Mouse (Mus musculus) heart, postnatal 4 days (tissue): ENCODE data around the gene Sema4d. TPM values are rescaled to one million over a fixed set of nuclear protein-coding genes. Genes with fewer than 3 reads are reported as not detected.
A peak's percentile ranks its signal among the peaks of the same experiment; 100 is the strongest.
"Not testable (repeated sequence)": the region's sequence is repeated elsewhere in the genome, so short reads cannot be mapped to it uniquely, and the experiment has no call there.

Experiments used
- DNase-seq: peaks from one replicate; pipeline ENCODE4 v3.0.0; 2021
- total RNA-seq, 2 experiments: library from RNA; stranded (reverse); gene quantifications; 2 replicates each; pipeline ENCODE4 v1.2.3; 2021

Sema4d gene
- total RNA-seq: 10 to 100 TPM; 54.7 to 61.4 TPM

DNA sequence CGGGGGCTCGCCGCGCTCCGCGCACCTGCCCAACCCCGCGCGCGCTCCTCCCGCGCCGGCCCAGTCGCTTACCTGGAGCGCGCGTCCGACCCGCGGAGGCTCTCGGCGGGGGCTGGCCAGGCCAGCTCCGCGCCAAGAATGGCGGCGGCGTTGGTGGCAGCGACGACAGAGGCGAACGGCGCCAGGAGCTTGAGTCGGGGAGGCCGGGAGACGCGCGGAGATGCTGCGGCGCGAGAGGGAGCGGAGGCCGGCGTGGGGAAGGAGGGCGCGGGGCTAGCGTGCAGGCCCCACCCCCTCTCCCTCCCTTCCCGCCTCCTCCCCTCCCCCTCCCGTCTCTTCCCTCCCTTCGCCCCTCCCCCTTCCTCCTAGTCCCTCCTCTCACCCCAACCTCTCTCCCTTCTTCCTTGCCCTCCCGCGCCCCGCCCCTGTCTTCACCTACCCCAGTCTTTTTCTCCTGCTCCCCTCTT lies at the start of gene Sema4d:
TSS of gene Sema4d (minus strand) at position 323 of the 467 bp plus-strand sequence.
- DNase-seq: peak; percentile 70

DNA sequence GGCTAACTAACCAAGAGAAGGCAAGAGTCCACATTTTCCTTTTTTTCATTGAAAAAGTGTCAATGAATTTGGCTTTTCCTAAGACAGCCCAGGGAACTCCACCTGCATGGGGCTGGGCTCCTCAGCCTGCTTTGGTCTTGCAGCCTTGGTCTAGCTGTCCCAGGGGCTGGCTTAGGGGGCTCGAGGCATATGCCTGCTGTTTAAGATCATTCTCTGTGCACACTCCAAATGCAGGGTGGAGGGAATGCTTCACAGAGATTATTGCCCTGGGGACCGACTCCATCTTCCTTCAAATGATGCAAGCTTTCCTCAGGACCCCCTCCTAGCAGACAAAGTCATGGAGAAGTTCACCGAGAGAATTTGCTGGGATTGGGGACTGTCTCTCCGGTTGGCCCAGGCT lies 49.8 kb upstream of the Sema4d start:
- DNase-seq: no peak

DNA sequence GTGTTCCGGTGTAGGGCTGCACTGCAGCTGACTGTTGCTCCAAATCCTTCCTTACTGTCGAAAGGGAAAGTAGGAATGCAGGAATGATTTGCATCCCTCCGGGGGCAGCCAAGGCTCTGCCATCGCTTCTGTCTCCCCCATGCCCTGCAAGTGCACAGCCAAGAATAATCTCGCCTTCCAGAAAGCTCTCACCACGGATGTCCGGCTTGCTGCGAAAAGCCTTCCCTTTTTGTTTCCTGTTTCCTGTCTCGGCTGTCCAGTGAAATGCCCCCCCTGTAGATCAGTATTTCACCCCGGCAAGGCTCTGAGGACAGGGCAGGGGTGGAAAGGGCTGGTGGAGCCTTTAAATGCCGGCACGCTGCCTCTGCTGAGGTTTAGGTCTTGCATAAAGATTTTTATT lies 49.2 kb upstream of the Sema4d start:
- DNase-seq: no peak

- DNase-seq: no peak
Measured at GRCm38 (mm10) chr13:51842191-51842590, 48.6 kb upstream of the Sema4d start.

GRCm38 (mm10) chr13:51841541-51842115 lies 48.1 kb upstream of the Sema4d start:
- DNase-seq: no peak

DNA sequence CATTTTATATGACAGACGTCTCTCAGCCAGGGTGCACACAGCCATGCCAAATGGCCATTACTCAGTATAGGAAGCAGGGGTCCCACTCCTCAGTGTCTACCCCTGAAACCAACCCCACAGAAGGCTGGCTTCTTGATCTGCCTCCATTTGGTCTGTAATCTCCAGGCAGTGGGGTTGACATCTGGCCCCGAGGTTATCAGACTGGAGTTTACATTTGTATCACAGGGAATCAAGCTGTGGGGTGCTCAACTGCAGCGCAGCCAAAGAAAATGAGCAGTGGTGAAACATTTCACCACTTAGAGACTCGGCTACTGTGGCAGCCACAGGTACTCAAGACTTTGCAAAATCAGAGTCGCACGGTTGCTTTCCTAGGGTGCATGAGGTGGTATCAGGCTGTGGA lies 47.2 kb upstream of the Sema4d start:
- no peak for DNase-seq

GRCm38 (mm10) chr13:51839250-51840026 lies 45.9 kb upstream of the Sema4d start:
- peak; percentile 56 for DNase-seq

GRCm38 (mm10) chr13:51837402-51837801 lies 43.9 kb upstream of the Sema4d start:
- no peak for DNase-seq

GRCm38 (mm10) chr13:51835208-51835607 lies 41.7 kb upstream of the Sema4d start:
- DNase-seq: not testable (repeated sequence)

DNA sequence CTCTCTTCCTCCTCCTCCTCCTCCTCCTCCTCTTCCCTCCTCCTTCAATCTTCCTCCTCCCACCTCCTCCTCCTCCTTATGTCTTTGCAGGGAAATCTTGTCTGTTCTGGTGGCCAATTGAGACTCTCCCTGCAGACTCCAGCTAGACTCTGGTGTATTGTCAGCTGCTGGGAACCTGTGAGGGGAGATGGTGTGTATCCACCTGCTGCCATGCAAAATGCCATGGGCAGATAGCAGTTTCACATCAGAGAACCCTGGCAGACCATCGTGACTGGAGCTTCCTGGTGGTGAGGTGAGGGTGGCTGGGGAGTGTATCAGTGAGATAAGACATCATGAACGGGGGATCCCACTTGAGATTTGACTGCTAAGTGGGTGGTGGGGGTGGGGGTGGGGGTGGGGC lies 41.0 kb upstream of the Sema4d start:
- no peak for DNase-seq

DNA sequence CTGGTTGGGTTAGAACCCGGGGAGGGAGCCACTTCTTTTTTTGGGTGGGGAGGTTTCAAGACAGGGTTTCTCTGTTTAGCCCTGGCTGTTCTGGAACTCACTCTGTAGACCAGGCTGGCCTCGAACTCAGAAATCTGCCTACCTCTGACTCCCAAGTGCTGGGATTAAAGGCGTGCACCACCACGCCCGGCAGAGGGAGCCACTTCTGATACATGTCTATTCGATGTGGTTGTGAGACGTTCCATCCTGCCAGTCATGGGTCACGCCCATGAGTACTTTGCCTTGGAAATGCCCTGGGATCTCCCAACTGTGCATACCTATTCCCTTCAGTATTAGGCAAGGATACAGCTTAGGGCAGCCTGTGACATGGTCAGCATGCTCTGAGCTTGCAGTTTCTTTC lies 40.5 kb upstream of the Sema4d start:
- DNase-seq: not testable (repeated sequence)

DNA sequence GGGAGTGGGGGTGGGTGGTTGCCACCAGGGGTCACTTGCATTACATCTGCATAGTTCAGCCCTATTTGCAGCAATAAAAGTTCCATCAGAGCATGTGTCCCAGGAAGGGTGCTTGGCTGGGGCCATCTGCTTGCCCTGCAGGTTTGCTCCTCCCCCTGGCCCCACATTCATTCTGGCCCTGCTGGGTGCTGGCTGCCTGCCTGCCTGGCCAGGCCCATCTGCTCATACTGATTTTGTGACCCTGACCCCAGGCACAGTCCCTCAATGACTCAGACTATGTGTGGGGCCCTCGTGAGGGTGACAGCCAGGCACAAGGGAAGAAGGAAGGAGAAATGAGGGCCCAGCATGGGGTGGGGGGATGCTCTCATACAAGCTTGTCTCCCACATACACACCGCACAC lies 40.1 kb upstream of the Sema4d start:
- peak; percentile 39 for DNase-seq

DNA sequence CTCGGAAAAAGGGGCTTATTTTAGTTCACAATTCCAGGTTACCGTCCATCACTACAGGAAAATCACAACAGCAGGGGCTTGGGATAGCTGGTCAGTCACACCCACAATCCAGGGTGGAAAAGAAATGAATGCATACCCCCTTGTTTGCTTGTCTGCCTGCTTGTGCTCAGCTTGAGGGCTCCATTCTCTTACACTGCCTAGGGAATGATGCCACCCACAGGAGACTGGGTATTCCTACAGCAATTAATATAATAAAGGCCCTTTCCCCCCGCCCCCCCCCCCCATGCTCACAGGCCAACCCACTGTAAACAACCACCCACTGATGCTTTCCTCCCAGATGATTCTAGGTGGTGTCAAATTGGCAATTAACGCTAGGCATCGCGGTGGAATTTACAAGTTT lies 38.9 kb upstream of the Sema4d start:
- no peak for DNase-seq

DNA sequence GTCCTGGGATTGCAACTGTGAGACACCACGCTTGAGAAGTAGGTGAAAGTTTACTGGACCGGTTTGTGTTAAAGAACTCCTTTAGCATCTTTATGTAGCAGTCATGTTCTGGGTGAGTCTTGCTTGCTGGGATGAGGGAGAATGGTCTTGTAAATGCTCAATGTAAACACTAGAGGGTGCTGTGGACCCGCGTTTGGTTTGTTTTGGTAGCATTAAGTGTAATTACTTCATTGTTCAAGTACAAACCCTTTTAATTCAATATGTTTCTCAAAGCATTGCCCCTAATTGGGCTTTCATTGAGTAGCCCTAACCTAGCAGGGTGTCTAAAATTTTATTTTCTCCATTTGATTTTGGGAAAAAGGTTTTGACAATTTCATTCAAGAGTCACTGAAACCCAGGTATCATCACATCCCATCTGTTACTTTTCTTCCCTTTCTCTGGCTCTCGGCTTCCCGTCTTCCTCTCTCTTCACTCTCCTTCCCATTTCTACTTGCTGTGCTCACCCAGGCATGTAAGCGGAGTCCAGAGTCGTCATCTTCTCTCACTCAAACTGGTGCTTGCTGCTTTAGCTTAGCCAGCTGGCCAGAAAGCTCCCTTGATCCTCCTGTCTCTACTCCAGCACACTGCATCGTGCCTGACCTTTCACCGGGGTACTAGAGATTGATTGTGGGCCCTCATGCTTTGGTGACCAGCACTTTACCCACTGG lies 37.4 kb upstream of the Sema4d start:
- DNase-seq: peak; percentile 57

DNA sequence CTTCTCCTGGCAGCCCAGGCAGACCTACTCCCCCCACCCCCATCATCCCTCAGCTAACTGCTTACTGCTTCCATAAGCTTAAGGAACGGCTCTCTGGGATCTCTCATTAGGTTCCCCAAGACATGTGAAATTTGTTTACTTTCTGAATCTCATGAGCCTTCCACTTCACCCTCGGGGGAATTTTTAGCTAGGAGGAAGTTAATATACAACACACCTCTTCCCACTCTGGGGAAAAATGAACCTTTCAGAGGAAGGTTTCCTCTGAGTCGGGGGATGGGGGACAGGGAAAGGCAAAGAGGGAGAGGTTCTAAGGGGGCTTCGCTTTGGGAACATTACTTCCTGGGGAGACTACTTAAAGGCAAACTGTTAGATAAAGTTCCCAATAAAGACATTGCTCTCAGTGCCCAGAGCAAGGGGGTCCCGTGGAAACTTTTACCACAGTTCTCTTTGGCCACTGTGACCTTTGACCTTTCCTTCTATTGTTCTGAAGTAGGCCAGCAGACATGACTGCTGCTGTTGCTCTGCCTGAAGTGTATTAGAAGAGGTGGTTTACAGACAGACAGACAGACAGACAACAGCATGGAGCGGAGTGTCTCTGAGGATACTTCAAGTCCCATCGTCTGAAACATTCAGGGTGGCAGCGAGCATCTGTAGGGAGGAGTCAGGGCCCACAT lies 30.4 kb upstream of the Sema4d start:
- no peak for DNase-seq

DNA sequence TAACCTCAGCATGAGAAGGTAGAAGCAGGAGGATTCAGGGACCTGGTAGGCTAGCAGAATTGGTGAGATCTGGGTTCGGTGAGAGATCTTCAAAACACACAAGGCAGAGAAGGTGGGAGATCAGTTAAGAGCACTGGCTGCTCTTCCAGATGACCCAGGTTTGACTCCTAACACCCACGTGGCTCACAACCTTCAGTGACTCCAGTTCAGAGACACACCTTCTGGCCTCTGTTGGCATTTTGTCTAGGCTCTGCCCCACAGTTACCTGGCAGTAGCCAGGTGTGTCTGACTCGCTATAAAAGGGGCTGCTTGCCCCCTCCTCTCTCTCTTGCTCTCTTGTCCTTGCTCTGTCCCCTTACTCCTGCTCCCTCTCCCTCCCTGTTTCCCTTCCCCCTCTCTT lies 28.4 kb upstream of the Sema4d start:
- no peak for DNase-seq

DNA sequence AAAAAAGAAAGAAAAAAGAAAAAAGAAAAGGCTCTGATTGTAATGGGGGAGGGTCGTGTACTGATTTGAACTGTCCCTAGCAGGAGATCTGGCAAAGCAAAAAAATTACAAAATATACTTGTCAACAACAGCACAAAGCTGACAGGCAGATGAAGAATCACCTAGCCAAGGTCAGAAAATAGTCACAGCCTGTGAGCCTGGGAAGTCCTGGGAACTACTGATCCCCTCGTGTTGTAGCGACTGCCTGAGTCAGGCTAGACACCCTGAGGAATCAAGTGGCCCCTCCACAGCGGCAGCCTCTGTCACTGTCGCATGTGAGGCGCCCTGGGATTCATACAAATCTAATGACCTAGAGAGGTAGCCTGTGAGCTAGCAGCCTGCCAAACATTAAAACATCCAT lies 25.8 kb upstream of the Sema4d start:
- DNase-seq: no peak

DNA sequence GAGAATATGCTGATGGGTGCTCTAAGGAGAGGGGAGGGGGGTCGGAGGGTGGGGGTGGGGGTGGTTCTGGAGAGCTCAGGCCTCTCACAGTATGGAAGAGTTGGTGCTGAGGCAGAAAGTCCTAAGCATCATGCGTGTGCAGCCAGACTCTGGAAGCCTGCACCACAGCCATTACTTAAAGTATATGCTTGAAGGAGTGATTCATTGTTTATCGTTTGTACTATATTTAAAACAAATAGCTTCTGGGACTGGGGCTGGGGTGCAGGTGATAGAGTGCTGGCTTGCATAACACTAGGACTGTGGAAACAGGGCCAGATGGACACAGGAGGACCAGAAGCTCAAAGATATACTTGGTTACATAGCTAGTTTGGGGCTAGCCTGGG lies 25.4 kb upstream of the Sema4d start:
- no peak for DNase-seq

DNA sequence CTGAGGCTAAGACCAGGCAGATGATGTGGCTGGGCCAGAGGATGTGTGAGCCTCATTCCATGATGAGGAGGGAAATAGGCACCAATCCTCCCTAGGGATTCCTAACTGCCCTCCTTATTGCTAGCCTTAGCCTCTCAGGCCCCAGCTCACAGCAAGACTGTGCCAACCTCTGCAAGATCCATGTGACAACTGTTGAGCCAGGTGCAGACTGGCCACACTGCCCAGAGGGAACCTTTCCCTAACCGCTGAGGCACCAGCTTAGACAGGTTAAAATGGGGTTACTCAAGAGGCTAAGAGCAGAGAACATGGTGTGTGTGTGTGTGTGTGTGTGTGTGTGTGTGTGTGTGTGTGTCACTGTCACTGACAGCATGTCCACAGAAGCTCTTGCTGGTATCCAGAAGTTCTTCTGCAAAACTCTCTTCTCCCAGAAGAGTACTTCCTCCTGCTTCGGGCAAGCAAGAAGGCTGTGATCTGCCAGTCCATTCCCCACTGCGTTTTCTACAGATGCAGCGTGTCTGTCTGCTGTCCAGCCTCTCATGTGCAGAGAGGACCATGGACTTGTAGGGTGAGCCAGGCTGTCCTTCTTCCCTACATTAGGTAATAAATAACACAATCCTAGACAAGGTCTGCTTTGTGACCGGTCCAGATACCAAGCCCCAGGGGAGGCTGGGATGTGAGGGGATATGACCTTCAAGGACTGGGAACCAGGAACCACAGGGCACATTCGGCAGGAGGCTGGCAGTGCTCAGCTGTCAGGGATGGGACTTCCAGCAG lies 24.8 kb upstream of the Sema4d start:
- DNase-seq: no peak

GRCm38 (mm10) chr13:51816559-51817041 lies 23.1 kb upstream of the Sema4d start:
- peak; percentile 42 for DNase-seq

DNA sequence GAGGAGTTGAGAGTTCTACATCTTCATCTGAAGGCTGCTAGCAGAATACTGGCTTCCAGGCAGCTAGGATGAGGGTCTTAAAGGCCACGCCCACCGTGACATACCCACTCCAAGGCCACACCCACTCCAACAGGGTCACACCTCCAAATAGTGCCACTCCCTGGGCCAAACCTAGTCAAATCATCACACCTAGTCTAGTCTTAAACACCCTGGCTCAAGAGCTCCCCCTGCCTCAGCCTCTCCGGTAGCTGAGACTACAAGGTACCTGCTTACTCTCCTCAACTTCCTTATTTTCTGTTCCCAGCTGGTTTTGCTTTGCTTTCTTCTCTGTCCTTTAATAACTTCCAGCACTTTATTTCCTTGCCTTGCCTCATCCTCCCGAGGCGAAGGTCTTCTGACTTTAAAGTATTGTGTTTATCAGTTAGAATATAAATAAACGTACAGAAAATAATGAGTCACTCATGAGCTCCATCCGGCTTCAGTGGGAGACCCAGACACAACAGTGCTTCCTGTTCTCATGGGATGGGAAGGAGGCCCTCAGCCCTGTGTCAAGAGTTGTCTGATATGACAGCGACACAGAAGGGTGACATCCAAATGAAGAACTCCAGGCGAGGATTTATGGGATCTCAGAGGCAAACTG lies 22.4 kb upstream of the Sema4d start:
- no peak for DNase-seq

- DNase-seq: no peak
Measured at GRCm38 (mm10) chr13:51814646-51815045, 21.1 kb upstream of the Sema4d start.
